Mouse (Mus musculus): Measurements from ENCODE around the gene Atp8b3. TPM values are rescaled to one million over a fixed set of nuclear protein-coding genes. Genes with fewer than 3 reads are reported as not detected.

Gene Atp8b3
- 0.01 and 0.03 TPM in 2 replicates for polyA plus RNA-seq (2012)

DNA sequence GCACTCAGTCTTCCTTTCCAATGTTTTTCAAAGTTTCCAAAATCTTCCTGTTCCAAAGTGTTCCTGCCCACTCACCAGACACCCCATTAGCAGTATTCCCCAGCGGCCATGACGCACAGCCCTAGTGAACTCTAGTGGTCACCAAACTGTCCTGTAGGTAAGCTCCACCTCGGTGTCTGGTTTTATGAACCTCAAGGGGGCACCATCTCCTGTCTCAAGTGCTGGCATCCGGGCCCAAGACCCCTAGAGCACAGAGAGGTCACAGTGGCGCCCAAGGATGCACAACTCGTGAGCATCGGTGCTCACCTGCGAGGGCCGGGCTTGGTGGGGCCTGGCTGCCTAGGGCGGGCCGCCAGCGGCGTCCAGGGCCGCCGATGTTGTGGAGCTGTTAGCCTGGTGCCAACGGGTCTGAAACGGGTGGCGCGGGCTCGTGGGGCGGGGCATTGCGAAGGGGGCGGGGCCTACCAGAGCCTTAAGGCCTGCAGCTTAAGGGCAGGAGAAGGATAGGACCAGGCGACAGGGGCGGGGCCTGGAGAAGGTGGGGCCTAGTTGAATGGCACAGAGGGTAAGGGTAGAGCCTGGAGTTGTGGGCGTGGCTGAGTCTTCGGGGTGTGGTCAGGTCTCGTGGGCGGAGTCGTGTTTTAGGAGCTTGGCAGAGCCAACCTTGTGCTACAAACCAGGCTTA, at the start of gene Atp8b3:
TSS of gene Atp8b3 (minus strand) at position 415 of the 685 bp plus-strand sequence.
- H3K36me3 ChIP-seq (ENCODE audit: control insufficient read depth), result peaks cover 35% of the 10 kb centered on the region
- peaks cover 72% of the 10 kb centered on the region for H3K4me1 ChIP-seq (ENCODE audit: control insufficient read depth)
- H3K4me3 ChIP-seq (replicated peaks), result peak within 1 kb of the TSS; percentile 61
- H3K27me3 ChIP-seq (ENCODE audit: control insufficient read depth), result peaks cover 15% of the 10 kb centered on the region
- TF ChIP-seq GATA1 (IDR thresholded peaks at IDR 0.05; ENCODE audit: low read length) (no peak), TAL1 (IDR thresholded peaks at IDR 0.05; ENCODE audit: low read length) (no peak)
- H3K9me3 ChIP-seq (ENCODE audit: control insufficient read depth, low read length), result no peaks in the 10 kb centered on the region

DNA sequence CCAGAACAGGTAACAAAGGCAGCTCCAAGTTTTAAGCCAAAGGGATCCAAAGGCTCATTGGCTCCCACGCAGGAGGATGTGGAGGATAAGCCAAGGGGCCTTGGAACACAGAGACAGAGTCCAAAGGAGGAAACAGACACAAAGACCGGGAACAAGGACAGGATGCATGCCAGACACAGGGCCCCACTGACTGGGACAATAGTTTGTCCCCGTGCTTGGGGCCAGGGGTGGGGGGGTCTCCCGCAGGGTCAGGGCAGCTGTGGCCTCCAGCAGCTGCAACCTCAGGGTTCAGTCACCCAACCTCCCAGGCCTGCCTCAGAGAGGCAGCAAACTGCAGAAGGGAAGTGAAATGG, 48.4 kb upstream of the Atp8b3 start:
- Histone ChIP-seq H3K27me3 (ENCODE audit: control insufficient read depth) (no peaks in the 10 kb centered on the region), H3K36me3 (ENCODE audit: control insufficient read depth) (peaks cover 54% of the 10 kb centered on the region), H3K4me3 (replicated peaks) (no peak overlapping the region), H3K9me3 (ENCODE audit: control insufficient read depth, low read length) (no peaks in the 10 kb centered on the region), H3K4me1 (ENCODE audit: control insufficient read depth) (peaks cover 77% of the 10 kb centered on the region)
- TF ChIP-seq GATA1 (IDR thresholded peaks at IDR 0.05; ENCODE audit: low read length), result no peak
- TF ChIP-seq TAL1 (IDR thresholded peaks at IDR 0.05; ENCODE audit: low read length), result no peak

DNA sequence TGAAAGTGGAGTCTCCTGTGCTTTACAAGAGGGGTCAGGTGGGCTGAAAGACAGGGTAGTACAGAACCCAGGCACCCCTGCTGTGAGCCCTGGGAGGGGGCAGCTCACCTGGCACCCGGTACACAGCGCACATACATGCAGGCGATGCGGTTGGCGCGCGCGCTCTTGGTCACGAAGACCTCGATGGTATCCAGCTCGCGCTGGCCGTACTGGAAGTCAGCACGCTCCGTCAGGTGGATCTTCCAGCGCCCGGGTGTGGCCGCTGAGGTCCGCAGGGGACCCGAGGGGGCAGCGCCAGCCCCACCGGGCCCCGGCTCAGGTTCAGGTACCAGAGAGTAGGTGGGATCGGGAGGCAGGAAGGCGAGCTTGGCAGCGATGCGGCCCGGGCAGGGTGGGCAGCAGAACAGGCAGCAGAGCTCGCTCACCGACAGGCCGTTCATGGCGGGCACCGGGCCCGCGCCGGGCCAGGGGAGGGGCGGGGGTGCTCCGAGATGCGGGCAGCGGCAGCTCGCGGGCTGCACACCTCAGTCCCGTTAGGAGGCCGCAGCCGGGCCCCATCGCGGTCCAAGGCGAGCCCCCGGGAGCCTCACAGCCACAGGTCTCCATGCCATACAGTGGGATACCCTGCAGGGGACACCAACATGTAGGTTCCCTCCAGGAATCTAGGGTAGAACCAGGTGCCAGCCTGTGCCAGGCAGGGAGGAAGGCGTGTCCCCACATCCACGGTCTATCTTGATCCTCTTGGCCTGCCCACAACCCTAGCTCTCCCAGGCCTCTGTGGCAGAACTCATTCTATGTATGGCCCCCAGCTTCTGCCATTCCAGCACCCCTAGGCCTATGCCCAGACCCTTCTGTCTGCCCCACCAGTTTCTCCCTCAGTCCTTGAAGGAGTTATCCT, 47.7 kb upstream of the Atp8b3 start:
- Histone ChIP-seq H3K27me3 (ENCODE audit: control insufficient read depth) (no peaks in the 10 kb centered on the region), H3K9me3 (ENCODE audit: control insufficient read depth, low read length) (no peaks in the 10 kb centered on the region), H3K36me3 (ENCODE audit: control insufficient read depth) (peaks cover 59% of the 10 kb centered on the region), H3K4me3 (replicated peaks) (no peak overlapping the region), H3K4me1 (ENCODE audit: control insufficient read depth) (peaks cover 77% of the 10 kb centered on the region)
- TF ChIP-seq GATA1 (IDR thresholded peaks at IDR 0.05; ENCODE audit: low read length), result no peak
- TF ChIP-seq TAL1 (IDR thresholded peaks at IDR 0.05; ENCODE audit: low read length), result no peak

DNA sequence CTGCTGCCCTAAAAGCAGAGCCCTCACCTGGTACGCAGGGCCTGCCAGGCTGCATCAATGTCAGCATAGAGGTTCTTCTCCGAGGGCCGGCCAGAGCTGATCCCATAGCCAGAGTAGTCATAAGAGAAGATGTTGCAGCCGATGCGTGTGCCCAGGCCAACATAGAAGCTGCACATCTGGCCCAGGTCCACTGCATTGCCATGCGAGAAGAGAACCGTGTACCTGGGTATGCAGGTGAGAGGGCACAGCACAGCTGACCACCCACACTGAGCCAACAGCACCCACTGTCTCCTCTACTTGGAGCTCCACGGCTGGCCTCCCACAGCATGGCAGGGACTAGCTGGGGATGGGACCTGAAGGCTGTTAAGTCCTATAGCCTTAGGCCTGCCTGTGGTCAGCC, 46.7 kb upstream of the Atp8b3 start:
- Histone ChIP-seq H3K27me3 (ENCODE audit: control insufficient read depth) (no peaks in the 10 kb centered on the region), H3K4me1 (ENCODE audit: control insufficient read depth) (peaks cover 75% of the 10 kb centered on the region), H3K36me3 (ENCODE audit: control insufficient read depth) (peaks cover 67% of the 10 kb centered on the region)

DNA sequence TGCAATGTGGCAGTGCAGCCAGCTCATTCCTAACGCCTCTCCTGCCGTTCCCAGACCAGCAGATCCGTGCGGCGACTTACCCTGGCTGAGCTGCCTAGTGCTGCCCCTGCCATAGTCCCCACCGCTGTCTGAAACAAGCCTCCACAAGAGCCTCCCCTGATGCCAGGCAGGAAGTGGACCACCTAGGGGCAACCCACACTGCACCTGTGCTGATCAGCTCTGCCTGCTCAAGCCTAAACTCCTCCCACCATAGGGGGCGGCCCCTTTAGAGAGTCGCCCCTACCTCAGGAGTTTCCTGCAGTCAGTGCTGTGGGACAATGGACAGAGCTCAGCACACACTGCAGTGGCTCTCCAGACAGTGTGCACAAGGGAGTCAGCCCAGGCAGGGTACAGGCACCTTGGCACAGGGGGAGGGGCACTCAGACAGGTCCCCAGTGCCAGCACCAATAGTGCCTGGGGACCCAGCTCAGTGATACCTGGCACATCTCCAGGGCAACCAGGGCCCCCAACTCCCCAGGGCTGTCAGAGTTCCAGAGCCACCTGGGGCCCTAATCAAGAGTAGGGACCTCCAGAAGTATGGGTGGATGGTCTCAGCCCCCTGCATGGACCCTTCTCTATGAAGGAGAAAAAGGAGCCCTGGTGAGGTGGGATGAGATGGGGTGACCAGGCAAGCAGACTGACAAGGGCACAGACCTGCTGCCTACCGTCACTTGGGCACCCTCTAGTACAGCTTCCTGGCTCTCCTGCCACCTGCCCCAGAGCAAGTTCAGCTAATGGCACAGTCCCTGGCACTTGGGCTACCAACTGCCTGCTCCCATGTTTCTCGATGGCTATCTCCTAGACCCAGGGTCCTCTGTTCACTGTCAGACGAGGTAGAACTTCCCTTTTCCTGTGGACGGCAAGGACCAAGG, 46.0 kb upstream of the Atp8b3 start:
- TF ChIP-seq GATA1 (IDR thresholded peaks at IDR 0.05; ENCODE audit: low read length), result no peak
- no peak for TF ChIP-seq TAL1 (IDR thresholded peaks at IDR 0.05; ENCODE audit: low read length)
- Histone ChIP-seq H3K9me3 (ENCODE audit: control insufficient read depth, low read length) (no peaks in the 10 kb centered on the region), H3K36me3 (ENCODE audit: control insufficient read depth) (peaks cover 67% of the 10 kb centered on the region), H3K27me3 (ENCODE audit: control insufficient read depth) (no peaks in the 10 kb centered on the region), H3K4me3 (replicated peaks) (no peak overlapping the region), H3K4me1 (ENCODE audit: control insufficient read depth) (peaks cover 77% of the 10 kb centered on the region)

More for the DNA sequence above, 46.7 kb upstream of the Atp8b3 start:
- no peak for TF ChIP-seq GATA1 (IDR thresholded peaks at IDR 0.05; ENCODE audit: low read length)
- no peak for TF ChIP-seq TAL1 (IDR thresholded peaks at IDR 0.05; ENCODE audit: low read length)
- no peaks in the 10 kb centered on the region for H3K9me3 ChIP-seq (ENCODE audit: control insufficient read depth, low read length)
- H3K4me3 ChIP-seq (replicated peaks), result no peak overlapping the region

DNA sequence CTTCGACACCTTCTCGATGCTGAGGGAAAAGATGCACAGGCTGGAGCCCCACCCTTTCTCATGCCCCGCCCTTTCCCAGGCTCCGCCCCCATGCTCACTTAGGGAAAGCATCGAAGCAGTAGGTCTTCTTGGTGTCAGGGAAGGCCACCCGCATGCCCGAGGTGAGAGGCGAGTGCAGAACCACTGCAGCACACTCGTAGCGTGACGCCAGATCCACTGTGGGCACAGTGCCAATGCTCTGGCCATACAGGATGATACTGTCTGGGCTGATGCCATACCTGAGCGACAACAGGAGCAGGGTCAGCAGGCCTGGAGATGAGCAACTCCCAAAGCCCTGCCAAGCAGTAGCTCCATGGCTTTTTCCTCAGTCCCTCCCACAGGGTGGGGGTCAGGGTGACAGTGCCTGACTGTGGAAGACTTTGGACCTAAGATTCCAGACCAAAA, 45.1 kb upstream of the Atp8b3 start:
- no peaks in the 10 kb centered on the region for H3K9me3 ChIP-seq (ENCODE audit: control insufficient read depth, low read length)
- no peaks in the 10 kb centered on the region for H3K27me3 ChIP-seq (ENCODE audit: control insufficient read depth)
- peaks cover 76% of the 10 kb centered on the region for H3K4me1 ChIP-seq (ENCODE audit: control insufficient read depth)
- H3K36me3 ChIP-seq (ENCODE audit: control insufficient read depth), result peaks cover 67% of the 10 kb centered on the region
- TF ChIP-seq GATA1 (IDR thresholded peaks at IDR 0.05; ENCODE audit: low read length), result no peak
- TF ChIP-seq TAL1 (IDR thresholded peaks at IDR 0.05; ENCODE audit: low read length), result no peak
- H3K4me3 ChIP-seq (replicated peaks), result no peak overlapping the region

DNA sequence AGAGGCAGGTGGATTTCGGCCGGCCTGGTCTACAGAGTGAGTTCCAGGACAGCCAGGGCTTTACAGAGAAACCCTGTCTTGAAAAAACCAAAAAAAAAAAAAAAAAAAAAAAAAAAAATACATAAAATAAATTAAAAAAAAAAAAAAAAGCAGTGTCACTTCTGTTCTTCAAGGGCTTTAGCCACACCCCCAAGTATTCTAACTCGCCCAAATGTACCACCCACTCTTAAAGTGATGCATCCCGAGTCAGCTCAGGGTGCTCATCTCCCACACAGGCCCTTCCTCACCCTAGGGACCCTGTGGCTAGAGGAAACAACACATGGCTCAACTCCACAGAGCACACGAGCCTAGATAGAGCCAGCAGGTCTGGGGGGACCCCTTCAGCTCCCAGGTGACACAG, 44.1 kb upstream of the Atp8b3 start:
- Histone ChIP-seq H3K9me3 (ENCODE audit: control insufficient read depth, low read length) (no peaks in the 10 kb centered on the region), H3K4me3 (replicated peaks) (no peak overlapping the region), H3K36me3 (ENCODE audit: control insufficient read depth) (peaks cover 65% of the 10 kb centered on the region), H3K27me3 (ENCODE audit: control insufficient read depth) (no peaks in the 10 kb centered on the region), H3K4me1 (ENCODE audit: control insufficient read depth) (peaks cover 76% of the 10 kb centered on the region)
- TF ChIP-seq TAL1 (IDR thresholded peaks at IDR 0.05; ENCODE audit: low read length), result no peak
- no peak for TF ChIP-seq GATA1 (IDR thresholded peaks at IDR 0.05; ENCODE audit: low read length)

DNA sequence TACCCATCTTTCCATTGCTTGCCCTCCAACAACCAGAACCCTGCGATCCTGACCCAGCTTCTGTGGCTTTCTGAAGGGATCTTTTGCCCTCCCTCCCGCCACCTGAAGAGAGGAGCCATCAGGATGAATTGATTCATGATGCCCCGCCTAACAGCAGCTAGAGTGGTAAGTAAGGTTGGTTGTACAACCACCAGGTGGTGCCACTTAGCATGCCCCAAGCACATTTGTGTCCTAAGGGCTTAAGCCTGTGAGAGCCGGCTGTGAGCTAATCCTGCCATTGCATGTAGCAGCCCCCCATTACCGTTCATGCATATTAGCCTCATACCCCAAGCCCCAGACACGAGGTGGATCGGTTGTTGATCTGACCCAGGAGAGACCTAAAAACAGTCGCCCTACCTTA, 40.0 kb upstream of the Atp8b3 start:
- Histone ChIP-seq H3K4me1 (ENCODE audit: control insufficient read depth) (peaks cover 79% of the 10 kb centered on the region), H3K36me3 (ENCODE audit: control insufficient read depth) (peaks cover 49% of the 10 kb centered on the region), H3K27me3 (ENCODE audit: control insufficient read depth) (no peaks in the 10 kb centered on the region), H3K4me3 (replicated peaks) (peak overlapping the region; percentile 96), H3K9me3 (ENCODE audit: control insufficient read depth, low read length) (no peaks in the 10 kb centered on the region)
- TF ChIP-seq TAL1 (IDR thresholded peaks at IDR 0.05; ENCODE audit: low read length) (no peak), GATA1 (IDR thresholded peaks at IDR 0.05; ENCODE audit: low read length) (no peak)

All from erythroblast, embryonic 14.5 days (primary cell).